Comparison of ENCODE assay signal across 12 mouse cellular contexts in genomic region chr9:43232286-43232685, GRCm38 (mm10). TPM values are rescaled to one million over a fixed set of nuclear protein-coding genes. Genes with fewer than 3 reads are reported as not detected.
DNase-seq lines count a peak whose midpoint lies in the region; ATAC-seq and TF ChIP-seq lines count a peak whose summit lies in the region.
"Had no signal": no experiment of that assay in that cellular context is flagged by ENCODE, and none has a peak within 500 bp of the region (broad histone marks: within the 10 kb centered on the region; RNA-seq: fewer than 3 reads in every experiment).

No protein-coding gene starts in this region.

- WGBS in heart, embryonic 12.5 days = 29% methylated on average over 5 of the region's 5 CpGs
- 9% methylated on average over 5 of the region's 5 CpGs for WGBS in midbrain, embryonic 10.5 days
- WGBS in midbrain, embryonic 14.5 days = 14% methylated on average over 5 of the region's 5 CpGs
- 14% methylated on average over 5 of the region's 5 CpGs for WGBS in intestine, embryonic 16.5 days
- WGBS in stomach, embryonic 14.5 days = 7% methylated on average over 5 of the region's 5 CpGs

- ATAC-seq in heart, embryonic 12.5 days (ENCODE audit: insufficient number of reproducible peaks, low FRiP score) = no peak
- no peak for ATAC-seq in midbrain, embryonic 14.5 days (ENCODE audit: low FRiP score, low TSS enrichment)
- peak; percentile 9 for ATAC-seq in intestine, embryonic 16.5 days
- no peak for ATAC-seq in stomach, embryonic 14.5 days (ENCODE audit: insufficient number of reproducible peaks, insufficient read depth, low FRiP score, low read depth)
- ATAC-seq: CD4-positive, CD25-positive, alpha-beta regulatory T cell, adult 4 months had no signal

- intact Hi-C loops in left cerebral cortex, adult 2 months (cut with DNase I) = no loop called here

- no peaks in the 10 kb centered on the region for H3K27me3 ChIP-seq in heart, embryonic 12.5 days (replicated peaks)
- peaks cover 17% of the 10 kb centered on the region for H3K27me3 ChIP-seq in midbrain, embryonic 10.5 days (ENCODE audit: low read depth, poor library complexity, severe bottlenecking)
- H3K27me3 ChIP-seq in midbrain, embryonic 14.5 days (ENCODE audit: control insufficient read depth, insufficient read depth, low read length) = peaks cover 3% of the 10 kb centered on the region; the same call in 1 of the 2 replicates
- H3K27me3 ChIP-seq in intestine, embryonic 16.5 days (replicated peaks; ENCODE audit: control insufficient read depth, insufficient read depth, low read length) = no peaks in the 10 kb centered on the region
- H3K27me3 ChIP-seq in stomach, embryonic 14.5 days (ENCODE audit: control insufficient read depth, insufficient read depth, low read length) = no peaks in the 10 kb centered on the region

- TF ChIP-seq CTCF in left cerebral cortex, adult 2 months (IDR thresholded peaks at IDR 0.05) = no peak

- no peak overlapping the region for H3K4me3 ChIP-seq in heart, embryonic 12.5 days
- no peak overlapping the region for H3K4me3 ChIP-seq in midbrain, embryonic 10.5 days
- no peak overlapping the region for H3K4me3 ChIP-seq in midbrain, embryonic 14.5 days (replicated peaks; ENCODE audit: low read depth, low read length)
- no peak overlapping the region for H3K4me3 ChIP-seq in intestine, embryonic 16.5 days (ENCODE audit: low read length)
- H3K4me3 ChIP-seq in stomach, embryonic 14.5 days (ENCODE audit: low read depth, low read length) = no peak overlapping the region
- H3K4me3 ChIP-seq in left cerebral cortex, adult 2 months = no peak overlapping the region

- no peaks in the 10 kb centered on the region; the same call in 1 of the 2 replicates for H3K36me3 ChIP-seq in heart, embryonic 12.5 days
- H3K36me3 ChIP-seq in midbrain, embryonic 10.5 days = no peaks in the 10 kb centered on the region
- no peaks in the 10 kb centered on the region for H3K36me3 ChIP-seq in midbrain, embryonic 14.5 days (ENCODE audit: control insufficient read depth, insufficient read depth, low read length)
- no peaks in the 10 kb centered on the region for H3K36me3 ChIP-seq in intestine, embryonic 16.5 days (ENCODE audit: control insufficient read depth, insufficient read depth, low read length)
- H3K36me3 ChIP-seq in stomach, embryonic 14.5 days (ENCODE audit: control insufficient read depth, insufficient read depth, low read length) = no peaks in the 10 kb centered on the region; the same call in 1 of the 2 replicates

- H3K9ac ChIP-seq in heart, embryonic 12.5 days = peak overlapping the region; percentile 37; the same call in 1 of the 2 replicates
- H3K9ac ChIP-seq in midbrain, embryonic 14.5 days (replicated peaks; ENCODE audit: low read length) = no peak overlapping the region
- H3K9ac ChIP-seq in intestine, embryonic 16.5 days (ENCODE audit: low read depth, low read length) = peak overlapping the region; percentile 32; the same call in 1 of the 2 replicates
- H3K9ac ChIP-seq in stomach, embryonic 14.5 days (replicated peaks; ENCODE audit: low read depth, low read length) = no peak overlapping the region

- H3K4me1 ChIP-seq in heart, embryonic 12.5 days (replicated peaks) = peaks cover 80% of the 10 kb centered on the region
- peaks cover 50% of the 10 kb centered on the region for H3K4me1 ChIP-seq in midbrain, embryonic 10.5 days
- H3K4me1 ChIP-seq in midbrain, embryonic 14.5 days (ENCODE audit: control insufficient read depth, insufficient read depth, low read length) = no peaks in the 10 kb centered on the region
- H3K4me1 ChIP-seq in intestine, embryonic 16.5 days (ENCODE audit: control insufficient read depth, insufficient read depth, low read length) = peaks cover 88% of the 10 kb centered on the region
- H3K4me1 ChIP-seq in stomach, embryonic 14.5 days (ENCODE audit: control insufficient read depth, insufficient read depth, low read length) = peaks cover 60% of the 10 kb centered on the region

- H3K27ac ChIP-seq in heart, embryonic 12.5 days (ENCODE audit: poor library complexity, severe bottlenecking) = 0 out of 2 replicates have a peak overlapping the region, but pooled peaks have one; percentile 73
- peak overlapping the region; percentile 68 for H3K27ac ChIP-seq in midbrain, embryonic 10.5 days (replicated peaks)
- no peak overlapping the region for H3K27ac ChIP-seq in midbrain, embryonic 14.5 days (replicated peaks; ENCODE audit: low read depth, low read length)
- peak overlapping the region; percentile 88 for H3K27ac ChIP-seq in intestine, embryonic 16.5 days (ENCODE audit: low read length)
- H3K27ac ChIP-seq in stomach, embryonic 14.5 days (ENCODE audit: low read length) = peak overlapping the region; percentile 94
- H3K27ac ChIP-seq in left cerebral cortex, adult 2 months = no peak overlapping the region

- H3K9me3 ChIP-seq in heart, embryonic 12.5 days (replicated peaks) = no peaks in the 10 kb centered on the region
- H3K9me3 ChIP-seq in midbrain, embryonic 10.5 days (replicated peaks) = no peaks in the 10 kb centered on the region
- no peaks in the 10 kb centered on the region for H3K9me3 ChIP-seq in midbrain, embryonic 14.5 days (ENCODE audit: control insufficient read depth, low read length)
- no peaks in the 10 kb centered on the region for H3K9me3 ChIP-seq in intestine, embryonic 16.5 days (ENCODE audit: control insufficient read depth, low read length)
- H3K9me3 ChIP-seq in stomach, embryonic 14.5 days (ENCODE audit: control insufficient read depth, low read depth, low read length) = no peaks in the 10 kb centered on the region

- no peak for DNase-seq in heart, adult 8-10 months (ENCODE audit: low spot score)
- DNase-seq in midbrain, embryonic 10.5 days (ENCODE audit: low spot score) = no peak
- DNase-seq in midbrain, embryonic 14.5 days = no peak
- no peak for DNase-seq in adrenal gland, postnatal 4 days (ENCODE audit: low spot score in 2 of 2)
- DNase-seq in left cerebral cortex, adult 2 months (ENCODE audit: extremely low spot score in 1 of 2, low spot score in 2 of 2) = no peak
- DNase-seq: kidney, adult 8-10 months; thymus, postnatal 36 days had no signal

- peak overlapping the region; percentile 8; the same call in 1 of the 2 replicates for H3K4me2 ChIP-seq in heart, embryonic 12.5 days
- no peak overlapping the region for H3K4me2 ChIP-seq in midbrain, embryonic 14.5 days (ENCODE audit: low read length)
- peak overlapping the region; percentile 37; the same call in 1 of the 2 replicates for H3K4me2 ChIP-seq in intestine, embryonic 16.5 days (ENCODE audit: low read depth, low read length)
- peak overlapping the region; percentile 32 for H3K4me2 ChIP-seq in stomach, embryonic 14.5 days (replicated peaks; ENCODE audit: low read depth, low read length)

RNA-seq across cellular contexts. Expression of gene Oaf, which starts 7.4 kb away (rescaled TPM):
- 37.1 and 37.6 TPM in 2 replicates for polyA plus RNA-seq in heart, embryonic 12.5 days (2016; fragmentation: Nextera tagmentation; extraction: Ambion mirVana)
- total RNA-seq in heart, adult 8-10 months (2022) = 10 to 100 TPM in 1 of 4 experiments, 1 to 10 TPM in 3; 8.9 to 10.2 (median 9.0) TPM
- polyA plus RNA-seq in midbrain, embryonic 10.5 days (2016; fragmentation: Nextera tagmentation; extraction: Ambion mirVana) = 32.0 and 36.5 TPM in 2 replicates
- polyA plus RNA-seq in midbrain, embryonic 14.5 days (2014; fragmentation: Nextera tagmentation; extraction: Ambion mirVana) = 2.3 and 7.9 TPM in 2 replicates
- polyA plus RNA-seq in intestine, embryonic 16.5 days (2015; fragmentation: Nextera tagmentation; extraction: Ambion mirVana) = 11.8 and 44.1 TPM in 2 replicates
- 92.9 and 99.3 TPM in 2 replicates for polyA plus RNA-seq in stomach, embryonic 14.5 days (2014; fragmentation: Nextera tagmentation; extraction: Ambion mirVana)
- 10 to 100 TPM; 31.6 to 32.2 TPM for total RNA-seq in adrenal gland, postnatal 4 days (2021)
- 10 to 100 TPM; 13.3 to 18.0 TPM for total RNA-seq in left cerebral cortex, adult 2 months (2021)

RNA-seq across cellular contexts. Expression of gene Pou2f3, which starts 22.1 kb away (rescaled TPM):
- polyA plus RNA-seq in heart, embryonic 12.5 days (2016; fragmentation: Nextera tagmentation; extraction: Ambion mirVana) = not detected in 2 replicates
- total RNA-seq in heart, adult 8-10 months (2022) = not detected
- not detected in 2 replicates for polyA plus RNA-seq in midbrain, embryonic 10.5 days (2016; fragmentation: Nextera tagmentation; extraction: Ambion mirVana)
- polyA plus RNA-seq in midbrain, embryonic 14.5 days (2014; fragmentation: Nextera tagmentation; extraction: Ambion mirVana) = 0.08 TPM in 1 of 2 replicates, not detected in the other
- 0.24 and 0.34 TPM in 2 replicates for polyA plus RNA-seq in intestine, embryonic 16.5 days (2015; fragmentation: Nextera tagmentation; extraction: Ambion mirVana)
- 0.27 and 0.71 TPM in 2 replicates for polyA plus RNA-seq in stomach, embryonic 14.5 days (2014; fragmentation: Nextera tagmentation; extraction: Ambion mirVana)
- under 1 TPM in 1 of 2 experiments, not detected in 1; 0.14 TPM for total RNA-seq in adrenal gland, postnatal 4 days (2021)
- total RNA-seq in left cerebral cortex, adult 2 months (2021) = under 1 TPM; 0.16 to 0.65 TPM
- total RNA-seq: gastrocnemius, adult 8-10 months had no signal
- polyA plus RNA-seq: CD4-positive, CD25-positive, alpha-beta regulatory T cell, adult 4 months had no signal

Comparison
In these comparisons a context has a peak if more than half of its experiments do, and no peak if none do; other contexts are left out.
1. H3K27ac ChIP-seq: peak in heart, embryonic 12.5 days (single experiment), midbrain, embryonic 10.5 days (single experiment), intestine, embryonic 16.5 days (single experiment) and stomach, embryonic 14.5 days (single experiment); none in midbrain, embryonic 14.5 days (single experiment) and left cerebral cortex, adult 2 months (single experiment).
2. H3K9ac ChIP-seq: peak in heart, embryonic 12.5 days (single experiment) and intestine, embryonic 16.5 days (single experiment); none in midbrain, embryonic 14.5 days (single experiment) and stomach, embryonic 14.5 days (single experiment).